Mouse (Mus musculus): ENCODE measurements around the gene Srd5a1. TPM values are rescaled to one million over a fixed set of nuclear protein-coding genes. Genes with fewer than 3 reads are reported as not detected.
A peak's percentile ranks its signal among the peaks of the same experiment; 100 is the strongest.
"Not testable (repeated sequence)": the region's sequence is repeated elsewhere in the genome, so short reads cannot be mapped to it uniquely, and the experiment has no call there.

The Srd5a1 gene
- total RNA-seq, 2 experiments from 2014 or later: 14.7 to 15.8 TPM

DNA sequence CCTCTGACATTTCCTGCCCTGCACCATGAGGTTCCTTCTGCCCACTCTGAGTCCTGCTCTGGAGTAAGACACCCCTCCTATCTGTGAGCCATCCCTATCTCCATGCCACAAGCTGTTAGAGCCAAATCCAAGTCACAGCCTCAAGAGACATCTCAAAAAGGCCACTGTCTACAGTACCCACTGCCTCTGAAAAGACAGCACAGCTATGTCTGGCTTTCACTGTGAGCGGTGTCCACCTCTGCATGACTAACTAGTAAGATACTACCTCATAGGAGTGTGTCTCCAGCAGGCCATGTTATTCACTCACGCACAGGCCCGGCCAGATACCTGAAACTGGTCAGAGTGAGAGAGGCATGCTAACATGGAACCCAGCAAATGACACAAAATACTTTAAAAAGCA lies 16.7 kb upstream of the Srd5a1 start:
- DNase-seq (ENCODE audit: extremely low spot score in 1 of 2, low spot score in 1 of 2): no peak

DNA sequence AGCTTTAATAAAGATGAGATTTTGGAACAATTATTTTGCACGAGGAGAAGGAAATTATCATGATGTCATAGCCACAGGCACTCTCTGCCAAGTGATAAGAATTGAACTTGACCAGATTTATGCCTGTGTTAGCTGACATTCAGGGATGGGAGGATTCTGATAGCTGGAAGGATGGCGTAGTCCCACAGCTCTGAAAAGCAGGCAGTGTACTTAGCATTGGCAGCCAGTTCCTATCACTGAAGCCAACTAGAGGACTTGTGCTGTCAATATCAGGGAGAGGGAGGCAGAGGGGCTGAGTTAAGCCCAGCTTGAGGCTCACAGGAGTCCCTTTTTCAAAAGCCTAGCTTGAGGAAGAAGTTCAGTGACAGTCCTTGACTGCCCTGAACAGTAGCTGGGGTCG lies 13.3 kb upstream of the Srd5a1 start:
- no peak for DNase-seq (ENCODE audit: extremely low spot score in 1 of 2, low spot score in 1 of 2)

DNA sequence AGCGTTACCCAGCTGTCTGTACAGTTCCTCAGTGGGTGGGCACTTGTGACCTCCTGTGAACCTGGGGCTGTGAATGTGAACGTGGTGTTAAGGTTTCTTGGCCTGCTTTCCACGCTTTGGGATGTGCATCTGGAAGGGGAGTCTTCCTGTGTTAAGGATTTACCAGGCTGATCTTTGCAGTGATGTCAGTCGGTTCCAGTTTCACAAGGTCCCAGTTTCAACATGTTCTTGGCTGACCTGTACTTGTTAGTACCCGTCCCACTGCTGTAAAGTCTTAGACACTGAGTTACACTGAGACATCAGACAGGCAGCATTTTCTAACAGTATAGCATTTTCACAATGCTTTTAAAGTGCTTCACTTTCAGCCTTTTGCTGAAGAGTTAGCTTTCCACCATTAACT lies 12.6 kb upstream of the Srd5a1 start:
- DNase-seq (ENCODE audit: extremely low spot score in 1 of 2, low spot score in 1 of 2): no peak

GRCm38 (mm10) chr13:69616716-69617115 lies 5.5 kb upstream of the Srd5a1 start:
- no peak for DNase-seq (ENCODE audit: extremely low spot score in 1 of 2, low spot score in 1 of 2)

GRCm38 (mm10) chr13:69612175-69612544 lies 918 bp upstream of the Srd5a1 start:
- no peak for DNase-seq (ENCODE audit: extremely low spot score in 1 of 2, low spot score in 1 of 2)

GRCm38 (mm10) chr13:69610751-69611397 lies 368 bp downstream of the Srd5a1 start:
- DNase-seq (ENCODE audit: extremely low spot score in 1 of 2, low spot score in 1 of 2): peak; percentile 25 to 40

- DNase-seq (ENCODE audit: extremely low spot score in 1 of 2, low spot score in 1 of 2): no peak
Measured at GRCm38 (mm10) chr13:69608734-69609133, 2.5 kb downstream of the Srd5a1 start.

DNA sequence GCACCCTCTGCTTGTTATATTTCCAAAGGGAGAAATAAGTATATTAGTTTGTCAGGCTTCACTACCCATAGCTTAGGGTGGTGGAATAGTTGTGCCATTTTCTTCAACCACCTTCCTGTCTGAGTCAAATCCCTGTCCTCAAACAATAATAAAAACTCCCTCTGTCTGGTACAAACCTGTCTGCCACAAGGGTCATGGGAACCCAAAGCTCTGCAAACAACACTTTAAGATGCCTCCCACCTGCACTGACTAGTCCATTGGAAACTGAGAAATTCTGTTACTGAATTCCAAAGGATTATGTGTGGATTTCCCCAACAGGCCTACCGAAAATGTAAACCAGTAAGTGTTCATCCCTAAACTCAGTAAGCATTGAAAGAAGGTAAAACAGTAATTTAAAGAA lies 6.6 kb downstream of the Srd5a1 start:
- DNase-seq (ENCODE audit: extremely low spot score in 1 of 2, low spot score in 1 of 2): no peak

GRCm38 (mm10) chr13:69601321-69601720 lies 9.9 kb downstream of the Srd5a1 start:
- no peak for DNase-seq (ENCODE audit: extremely low spot score in 1 of 2, low spot score in 1 of 2)

DNA sequence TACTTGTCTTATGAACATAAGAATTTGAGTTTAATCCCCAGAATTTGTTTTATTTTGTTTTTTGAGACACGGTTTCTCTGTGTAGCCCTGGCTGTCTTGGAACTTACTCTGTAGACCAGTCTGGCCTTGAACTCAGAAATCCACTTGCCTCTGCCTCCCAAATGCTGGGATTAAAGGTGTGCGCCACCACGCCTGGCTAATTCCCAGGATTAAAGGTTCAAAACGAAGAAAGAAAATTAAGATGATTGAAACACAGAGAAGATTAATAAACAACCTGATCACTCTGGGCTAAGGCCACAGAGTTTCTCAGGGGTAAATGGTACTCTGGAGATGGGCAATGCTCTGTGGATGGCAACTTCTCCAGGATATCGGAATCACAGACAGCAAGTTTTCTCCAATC lies 10.4 kb downstream of the Srd5a1 start:
- DNase-seq (ENCODE audit: extremely low spot score in 1 of 2, low spot score in 1 of 2): not testable (repeated sequence)

- DNase-seq (ENCODE audit: extremely low spot score in 1 of 2, low spot score in 1 of 2): no peak
Measured at GRCm38 (mm10) chr13:69598867-69599266, 12.4 kb downstream of the Srd5a1 start.

DNA sequence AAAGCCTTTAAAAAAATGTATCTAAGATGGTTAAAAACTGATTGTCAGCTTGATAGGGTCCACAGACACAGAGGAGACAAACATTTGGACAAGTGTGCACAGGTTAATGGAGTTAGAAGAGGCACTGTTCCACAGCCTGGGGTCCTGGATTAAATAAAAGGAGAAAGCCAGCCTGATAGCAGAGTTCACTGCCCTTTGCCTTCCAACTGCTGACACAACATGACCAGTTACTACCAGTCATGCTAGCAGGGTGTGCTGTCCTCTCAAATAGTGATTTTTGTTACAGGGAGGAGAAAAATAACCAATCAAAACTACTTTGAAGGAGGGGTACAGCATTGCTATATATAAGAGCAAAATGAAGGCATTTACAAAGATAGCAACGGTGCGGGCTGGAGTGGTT lies 14.7 kb downstream of the Srd5a1 start:
- DNase-seq (ENCODE audit: extremely low spot score in 1 of 2, low spot score in 1 of 2): no peak

GRCm38 (mm10) chr13:69595911-69596310 lies 15.3 kb downstream of the Srd5a1 start:
- DNase-seq (ENCODE audit: extremely low spot score in 1 of 2, low spot score in 1 of 2): no peak

- no peak for DNase-seq (ENCODE audit: extremely low spot score in 1 of 2, low spot score in 1 of 2)
Measured at GRCm38 (mm10) chr13:69594577-69595256, 16.5 kb downstream of the Srd5a1 start.

GRCm38 (mm10) chr13:69593453-69593852 lies 17.8 kb downstream of the Srd5a1 start:
- DNase-seq (ENCODE audit: extremely low spot score in 1 of 2, low spot score in 1 of 2): no peak

- no peak for DNase-seq (ENCODE audit: extremely low spot score in 1 of 2, low spot score in 1 of 2)
Measured at GRCm38 (mm10) chr13:69592226-69592625, 19.0 kb downstream of the Srd5a1 start.

DNA sequence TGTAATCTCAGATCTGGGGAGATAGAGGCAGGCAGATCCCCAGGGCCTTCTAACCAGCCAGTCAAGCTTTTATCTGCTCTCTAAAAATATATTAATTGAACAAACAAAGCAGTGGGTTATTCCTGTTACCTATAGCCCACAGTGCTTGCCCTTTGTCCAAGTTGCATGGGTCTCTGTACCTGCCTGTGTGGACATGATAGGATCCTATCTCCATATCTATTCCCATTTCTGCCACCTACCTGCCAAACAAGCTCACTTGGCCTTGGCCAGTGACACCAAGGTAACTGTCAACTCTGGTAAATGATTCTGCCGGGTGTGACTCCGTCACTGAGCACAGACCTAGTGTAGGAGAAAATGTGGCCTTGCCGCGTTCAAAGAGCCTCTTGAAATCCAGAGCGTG lies 19.9 kb downstream of the Srd5a1 start:
- DNase-seq (ENCODE audit: extremely low spot score in 1 of 2, low spot score in 1 of 2): no peak

GRCm38 (mm10) chr13:69588263-69588662 lies 23.0 kb downstream of the Srd5a1 start:
- no peak for DNase-seq (ENCODE audit: extremely low spot score in 1 of 2, low spot score in 1 of 2)

- no peak for DNase-seq (ENCODE audit: extremely low spot score in 1 of 2, low spot score in 1 of 2)
Measured at GRCm38 (mm10) chr13:69587849-69588248, 23.4 kb downstream of the Srd5a1 start.

DNA sequence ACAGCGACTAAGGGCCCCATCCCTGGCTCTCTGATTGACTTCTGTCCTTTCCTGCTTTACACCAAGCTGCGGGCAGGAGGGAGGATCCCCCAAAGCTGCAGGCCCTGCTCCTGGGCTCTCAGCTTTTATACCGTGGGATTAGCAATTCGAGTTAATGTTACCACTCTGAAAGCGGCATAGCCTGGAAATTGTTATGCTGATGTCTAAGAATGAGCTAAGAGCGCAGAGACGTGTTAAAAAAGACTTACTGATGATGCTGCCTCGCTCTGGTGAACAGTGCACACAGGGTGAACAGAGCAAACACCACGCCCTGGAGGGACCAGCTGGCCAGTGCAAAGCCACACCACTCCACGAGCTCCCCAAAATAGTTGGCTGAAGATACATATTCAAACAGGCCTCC lies 24.9 kb downstream of the Srd5a1 start:
- no peak for DNase-seq (ENCODE audit: extremely low spot score in 1 of 2, low spot score in 1 of 2)

DNA sequence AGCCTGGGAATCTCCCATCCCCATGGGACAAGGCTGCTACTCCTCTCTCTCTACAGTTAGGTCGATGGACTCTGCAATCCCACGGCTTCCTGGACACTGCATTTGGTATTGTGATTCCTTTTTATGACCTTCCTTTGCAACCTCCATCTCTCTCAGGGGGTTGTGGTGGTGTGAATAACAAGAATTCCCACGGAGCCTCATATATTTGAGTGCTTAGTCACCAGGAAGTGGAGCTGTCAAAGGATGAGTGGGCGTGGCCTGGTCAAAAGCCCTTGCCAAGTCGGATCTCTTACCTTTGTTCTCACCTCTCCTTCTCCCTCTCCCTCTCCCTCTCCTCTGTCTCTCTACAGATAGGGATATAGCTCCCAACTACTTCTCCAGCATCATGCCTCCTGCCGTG lies 25.4 kb downstream of the Srd5a1 start:
- no peak for DNase-seq (ENCODE audit: extremely low spot score in 1 of 2, low spot score in 1 of 2)

DNA sequence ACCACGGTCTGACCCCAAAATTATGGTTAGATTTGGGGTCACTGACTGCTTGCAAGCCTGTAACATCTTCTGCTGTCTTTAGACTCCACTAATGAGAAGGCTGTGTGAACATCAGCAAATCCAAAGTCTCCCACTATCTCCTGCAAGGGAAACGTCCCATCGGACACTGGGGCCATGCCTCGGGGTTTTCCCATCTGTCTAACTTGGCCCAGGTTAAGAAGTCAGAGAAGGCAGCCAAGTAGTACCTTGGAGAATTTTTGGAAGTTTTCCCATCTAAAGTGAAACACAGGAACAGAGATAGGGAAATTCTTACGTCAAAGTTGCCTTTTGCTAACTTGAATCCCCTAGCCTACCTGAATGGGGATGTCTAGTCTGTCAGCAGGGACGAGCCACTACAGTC lies 27.7 kb downstream of the Srd5a1 start:
- DNase-seq (ENCODE audit: extremely low spot score in 1 of 2, low spot score in 1 of 2): no peak

All from layer of hippocampus, postnatal 25 days (tissue).